Mouse (Mus musculus): ENCODE results near the gene Wipf1. TPM values are rescaled to one million over a fixed set of nuclear protein-coding genes. Genes with fewer than 3 reads are reported as not detected.
A peak's percentile ranks its signal among the peaks of the same experiment; 100 is the strongest.

Gene Wipf1
- polyA plus RNA-seq, 2 experiments, result 20.1 to 25.7 TPM

GRCm38 (mm10) chr2:73540450-73541162, 11.1 kb upstream of the Wipf1 start:
- no peaks in the 10 kb centered on the region for H3K36me3 ChIP-seq (ENCODE audit: control insufficient read depth, insufficient read depth, low read length)
- ATAC-seq (ENCODE audit: low FRiP score, low read depth), result peak; percentile 51
- H3K27ac ChIP-seq (replicated peaks; ENCODE audit: low read depth, low read length), result peak overlapping the region; percentile 55; the same call in 1 of the 2 replicates
- no peaks in the 10 kb centered on the region for H3K9me3 ChIP-seq (ENCODE audit: control insufficient read depth, low read length)
- WGBS, result 8% methylated on average over 16 of the region's 16 CpGs
- H3K4me3 ChIP-seq (replicated peaks; ENCODE audit: low read length), result peak overlapping the region; percentile 13; the same call in 1 of the 2 replicates
- H3K4me1 ChIP-seq (ENCODE audit: control insufficient read depth, insufficient read depth, low read length), result peaks cover 21% of the 10 kb centered on the region
- no peak for TF ChIP-seq POLR2A (IDR thresholded peaks at IDR 0.05; ENCODE audit: borderline replicate concordance, extremely low read depth, insufficient read depth, insufficient read length)
- peak overlapping the region; percentile 44 for H3K4me2 ChIP-seq (replicated peaks; ENCODE audit: low read depth, low read length, severe bottlenecking)
- H3K27me3 ChIP-seq (ENCODE audit: control insufficient read depth, insufficient read depth, low read length), result no peaks in the 10 kb centered on the region
- H3K9ac ChIP-seq (ENCODE audit: low read depth, low read length, severe bottlenecking), result no peak overlapping the region; the same call in 1 of the 2 replicates
- peak; percentile 18 for DNase-seq (ENCODE audit: low spot score)

DNA sequence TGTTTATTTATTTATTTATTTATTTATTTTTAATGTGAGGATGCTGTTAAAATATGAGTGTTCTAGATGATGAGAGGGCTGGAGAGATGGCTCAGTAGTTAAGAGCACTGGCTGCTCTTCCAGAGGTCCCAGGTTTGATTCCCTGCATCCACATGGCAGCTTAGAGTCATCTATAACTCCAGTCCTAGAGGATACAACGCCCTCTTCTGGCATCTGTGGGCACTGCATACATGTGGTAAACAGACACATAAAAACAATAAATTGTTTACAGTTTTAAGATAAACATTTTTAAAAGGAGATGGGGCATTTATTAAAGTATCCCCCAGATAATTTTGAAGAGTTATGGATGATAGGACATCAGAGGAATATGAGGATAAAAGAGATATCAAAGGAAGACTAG, 10.2 kb upstream of the Wipf1 start:
- DNase-seq (ENCODE audit: low spot score), result no peak
- no peak overlapping the region for H3K9ac ChIP-seq (ENCODE audit: low read depth, low read length, severe bottlenecking)
- no peak for TF ChIP-seq POLR2A (IDR thresholded peaks at IDR 0.05; ENCODE audit: borderline replicate concordance, extremely low read depth, insufficient read depth, insufficient read length)
- H3K9me3 ChIP-seq (ENCODE audit: control insufficient read depth, low read length), result no peaks in the 10 kb centered on the region
- no peaks in the 10 kb centered on the region for H3K27me3 ChIP-seq (ENCODE audit: control insufficient read depth, insufficient read depth, low read length)
- no peak for ATAC-seq (ENCODE audit: low FRiP score, low read depth)
- H3K4me3 ChIP-seq (replicated peaks; ENCODE audit: low read length), result no peak overlapping the region
- H3K36me3 ChIP-seq (ENCODE audit: control insufficient read depth, insufficient read depth, low read length), result no peaks in the 10 kb centered on the region
- WGBS, result 24% methylated on average over 1 of the region's 1 CpGs
- H3K4me2 ChIP-seq (replicated peaks; ENCODE audit: low read depth, low read length, severe bottlenecking), result no peak overlapping the region
- H3K27ac ChIP-seq (replicated peaks; ENCODE audit: low read depth, low read length), result no peak overlapping the region
- H3K4me1 ChIP-seq (ENCODE audit: control insufficient read depth, insufficient read depth, low read length), result peaks cover 23% of the 10 kb centered on the region

- no peaks in the 10 kb centered on the region for H3K36me3 ChIP-seq (ENCODE audit: control insufficient read depth, insufficient read depth, low read length)
- H3K9me3 ChIP-seq (ENCODE audit: control insufficient read depth, low read length), result no peaks in the 10 kb centered on the region
- H3K4me3 ChIP-seq (replicated peaks; ENCODE audit: low read length), result no peak overlapping the region
- H3K27me3 ChIP-seq (ENCODE audit: control insufficient read depth, insufficient read depth, low read length), result no peaks in the 10 kb centered on the region
- no peak overlapping the region for H3K9ac ChIP-seq (ENCODE audit: low read depth, low read length, severe bottlenecking)
- no peak for TF ChIP-seq POLR2A (IDR thresholded peaks at IDR 0.05; ENCODE audit: borderline replicate concordance, extremely low read depth, insufficient read depth, insufficient read length)
- no peak overlapping the region for H3K27ac ChIP-seq (replicated peaks; ENCODE audit: low read depth, low read length)
- 73% methylated on average over 3 of the region's 3 CpGs for WGBS
- H3K4me2 ChIP-seq (replicated peaks; ENCODE audit: low read depth, low read length, severe bottlenecking), result no peak overlapping the region
- H3K4me1 ChIP-seq (ENCODE audit: control insufficient read depth, insufficient read depth, low read length), result peaks cover 23% of the 10 kb centered on the region
- no peak for DNase-seq (ENCODE audit: low spot score)
- no peak for ATAC-seq (ENCODE audit: low FRiP score, low read depth)
Observed at GRCm38 (mm10) chr2:73539141-73539540, 9.6 kb upstream of the Wipf1 start.

DNA sequence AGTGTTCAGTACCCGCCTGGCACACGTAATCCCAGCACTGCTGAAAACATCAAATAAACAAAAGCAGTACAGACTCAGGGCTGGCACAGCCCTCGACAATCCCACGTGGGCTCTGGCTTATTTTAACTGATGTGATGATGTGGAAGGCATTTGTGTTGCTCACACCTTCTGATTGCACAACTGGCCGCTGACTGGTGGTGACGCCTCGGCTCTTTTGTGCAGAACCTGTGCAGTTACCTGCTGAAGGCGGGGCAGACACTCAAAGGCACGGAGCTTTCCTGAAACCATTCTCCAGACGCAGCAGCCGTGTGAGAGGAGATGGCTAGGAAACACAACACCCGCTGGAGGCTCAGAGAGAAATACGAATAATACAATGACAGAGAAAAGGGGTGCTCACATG, 9.1 kb upstream of the Wipf1 start:
- no peak for ATAC-seq (ENCODE audit: low FRiP score, low read depth)
- no peak for DNase-seq (ENCODE audit: low spot score)
- H3K27me3 ChIP-seq (ENCODE audit: control insufficient read depth, insufficient read depth, low read length), result no peaks in the 10 kb centered on the region
- H3K4me2 ChIP-seq (replicated peaks; ENCODE audit: low read depth, low read length, severe bottlenecking), result no peak overlapping the region
- no peak overlapping the region for H3K4me3 ChIP-seq (replicated peaks; ENCODE audit: low read length)
- H3K9me3 ChIP-seq (ENCODE audit: control insufficient read depth, low read length), result no peaks in the 10 kb centered on the region
- no peaks in the 10 kb centered on the region for H3K36me3 ChIP-seq (ENCODE audit: control insufficient read depth, insufficient read depth, low read length)
- H3K4me1 ChIP-seq (ENCODE audit: control insufficient read depth, insufficient read depth, low read length), result peaks cover 23% of the 10 kb centered on the region
- H3K27ac ChIP-seq (replicated peaks; ENCODE audit: low read depth, low read length), result no peak overlapping the region
- no peak overlapping the region for H3K9ac ChIP-seq (ENCODE audit: low read depth, low read length, severe bottlenecking)
- 62% methylated on average over 13 of the region's 13 CpGs for WGBS
- no peak for TF ChIP-seq POLR2A (IDR thresholded peaks at IDR 0.05; ENCODE audit: borderline replicate concordance, extremely low read depth, insufficient read depth, insufficient read length)

- Histone ChIP-seq H3K9me3 (ENCODE audit: control insufficient read depth, low read length) (no peaks in the 10 kb centered on the region), H3K27me3 (ENCODE audit: control insufficient read depth, insufficient read depth, low read length) (no peaks in the 10 kb centered on the region), H3K9ac (ENCODE audit: low read depth, low read length, severe bottlenecking) (no peak overlapping the region), H3K4me1 (ENCODE audit: control insufficient read depth, insufficient read depth, low read length) (peaks cover 22% of the 10 kb centered on the region), H3K4me2 (replicated peaks; ENCODE audit: low read depth, low read length, severe bottlenecking) (no peak overlapping the region), H3K27ac (replicated peaks; ENCODE audit: low read depth, low read length) (no peak overlapping the region), H3K36me3 (ENCODE audit: control insufficient read depth, insufficient read depth, low read length) (no peaks in the 10 kb centered on the region), H3K4me3 (replicated peaks; ENCODE audit: low read length) (no peak overlapping the region)
- ATAC-seq (ENCODE audit: low FRiP score, low read depth) (no peak), DNase-seq (ENCODE audit: low spot score) (no peak)
- WGBS, result 60% methylated on average over 15 of the region's 15 CpGs
- TF ChIP-seq POLR2A (IDR thresholded peaks at IDR 0.05; ENCODE audit: borderline replicate concordance, extremely low read depth, insufficient read depth, insufficient read length), result no peak
Observed at GRCm38 (mm10) chr2:73536091-73536783, 6.7 kb upstream of the Wipf1 start.

Data from limb, embryonic 14.5 days (tissue).